Mouse (Mus musculus) liver, embryonic 11.5 days (tissue): Measurements from ENCODE around the gene Cdk11b. TPM values are rescaled to one million over a fixed set of nuclear protein-coding genes. Genes with fewer than 3 reads are reported as not detected.

ENCODE experiments used
- ATAC-seq: fragments of 200-750 bp; cut with Nextera tagmentation; replicated peaks from 2 replicates; pipeline ENCODE4 v1.8.0; 2017; ENCODE audit warnings: moderate number of reproducible peaks, mild to moderate bottlenecking, moderate TSS enrichment, moderate library complexity; ENCODE audit not compliant: low FRiP score
- DNase-seq: peaks from one replicate; pipeline ENCODE4 v3.0.0-alpha.2; 2017; ENCODE audit warnings: low spot score
- H3K27ac ChIP-seq: fragments of 300-500 bp; sonication (generic); 2 replicates; pipeline ENCODE4 v1.5.1; 2014; ENCODE audit warnings: mild to moderate bottlenecking, low read depth, low read length, control low read depth
- H3K27me3 ChIP-seq: fragments of 300-500 bp; sonication (generic); replicated peaks from 2 replicates; pipeline ENCODE4 v1.6.1; 2014; ENCODE audit warnings: low read length, mixed read lengths; ENCODE audit not compliant: control insufficient read depth, insufficient read depth
- H3K36me3 ChIP-seq: fragments of 300-500 bp; sonication (generic); 2 replicates; pipeline ENCODE4 v1.6.1; 2014; ENCODE audit warnings: mild to moderate bottlenecking, low read length, moderate library complexity, mixed read lengths; ENCODE audit not compliant: control insufficient read depth, insufficient read depth
- H3K4me1 ChIP-seq: fragments of 300-500 bp; sonication (generic); replicated peaks from 2 replicates; pipeline ENCODE4 v1.6.1; 2014; ENCODE audit warnings: low read length, mixed read lengths; ENCODE audit not compliant: control insufficient read depth, insufficient read depth
- H3K4me2 ChIP-seq: fragments of 300-500 bp; sonication (generic); 2 replicates; pipeline ENCODE4 v1.6.1; 2014; ENCODE audit warnings: mild to moderate bottlenecking, control low read depth, moderate library complexity
- H3K4me3 ChIP-seq: fragments of 300-500 bp; sonication (generic); 2 replicates; pipeline ENCODE4 v1.5.1; 2014; ENCODE audit warnings: low read depth, low read length, control low read depth
- H3K9ac ChIP-seq: fragments of 300-500 bp; sonication (generic); 2 replicates; pipeline ENCODE4 v1.6.1; 2014; ENCODE audit warnings: low read depth, low read length, control low read depth
- H3K9me3 ChIP-seq: fragments of 300-500 bp; sonication (generic); 2 replicates; pipeline ENCODE4 v1.6.1; 2016; ENCODE audit warnings: low read length, inconsistent platforms, mixed read lengths; ENCODE audit not compliant: control insufficient read depth
- WGBS: fragments of 180-500 bp; shearing (Covaris S2); extraction: QIAGEN DNeasy Blood & Tissue Kit; methylation state at CpG from one replicate; pipeline ENCODE4 v1.1.7; 2014; 5-methylcytosine and 5-hydroxymethylcytosine counted together
- polyA plus RNA-seq: library from polyadenylated mRNA; unstranded; fragments of >200 nt; fragmentation: Nextera tagmentation; extraction: Ambion mirVana; gene quantifications from 2 replicates; pipeline ENCODE4 v1.2.1, GENCODE M21; 2014

Cdk11b gene
- polyA plus RNA-seq, result 57.9 and 64.9 TPM in 2 replicates

DNA sequence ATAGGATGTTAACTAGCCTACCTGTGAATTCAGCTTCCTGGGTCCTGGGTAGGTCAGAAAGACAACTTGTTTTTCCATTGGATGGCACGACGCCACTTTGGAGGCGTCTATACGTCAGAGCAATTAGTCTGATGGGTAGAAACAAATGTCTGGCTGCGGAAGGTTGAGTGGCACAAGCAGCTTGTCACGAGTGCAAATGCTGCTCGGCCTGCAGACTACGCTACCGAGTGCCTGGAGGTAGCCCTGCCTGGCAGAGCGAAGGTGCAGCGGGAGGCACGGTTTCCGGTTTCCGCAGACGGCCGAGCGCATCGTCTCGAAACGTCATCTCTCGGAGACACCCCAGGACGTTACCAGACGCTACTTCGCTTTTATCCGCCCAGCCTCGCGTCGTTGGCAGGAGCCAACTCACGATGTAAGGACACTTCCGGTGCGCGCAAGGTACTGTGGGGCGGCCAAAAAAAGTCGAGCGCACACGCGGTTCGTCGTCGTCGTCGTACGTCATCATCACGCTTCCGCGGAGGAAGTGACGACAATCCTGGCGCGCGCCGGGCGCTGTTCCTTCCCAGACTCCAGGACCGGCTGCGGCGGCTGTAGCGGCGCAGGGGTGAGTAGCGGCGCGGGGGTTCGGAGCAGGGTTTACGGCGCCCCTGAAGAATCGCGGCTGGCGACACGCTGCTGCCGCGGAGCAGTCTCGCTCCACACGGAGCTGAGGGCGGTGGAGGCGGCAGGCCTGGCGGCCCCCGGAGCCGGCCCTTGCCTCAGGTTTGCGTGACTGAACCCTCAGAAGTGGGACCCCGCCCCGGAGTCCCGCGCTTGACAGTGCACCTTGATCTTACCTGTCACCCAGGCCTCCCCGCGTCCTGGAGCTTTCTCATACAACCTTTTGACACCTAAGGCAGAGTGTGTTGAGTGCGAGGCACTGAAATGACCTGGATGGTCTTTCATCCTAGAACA, at the start of gene Cdk11b:
TSS of gene Cdk11b (plus strand) at position 517 of the 954 bp plus-strand sequence.
- Histone ChIP-seq H3K27me3 (no peaks in the 10 kb centered on the region), H3K4me1 (peaks cover 5% of the 10 kb centered on the region; the same call in 1 of the 2 replicates), H3K27ac (peak within 1 kb of the TSS; percentile 90), H3K9ac (peak within 1 kb of the TSS; percentile 88), H3K4me2 (peak within 1 kb of the TSS; percentile 93), H3K9me3 (no peaks in the 10 kb centered on the region), H3K36me3 (peaks cover 15% of the 10 kb centered on the region), H3K4me3 (peak within 1 kb of the TSS; percentile 100)
- under 1% methylated on average over 84 of the region's 84 CpGs for WGBS
- ATAC-seq (peak; percentile 100), DNase-seq (peak; percentile 91)

DNA sequence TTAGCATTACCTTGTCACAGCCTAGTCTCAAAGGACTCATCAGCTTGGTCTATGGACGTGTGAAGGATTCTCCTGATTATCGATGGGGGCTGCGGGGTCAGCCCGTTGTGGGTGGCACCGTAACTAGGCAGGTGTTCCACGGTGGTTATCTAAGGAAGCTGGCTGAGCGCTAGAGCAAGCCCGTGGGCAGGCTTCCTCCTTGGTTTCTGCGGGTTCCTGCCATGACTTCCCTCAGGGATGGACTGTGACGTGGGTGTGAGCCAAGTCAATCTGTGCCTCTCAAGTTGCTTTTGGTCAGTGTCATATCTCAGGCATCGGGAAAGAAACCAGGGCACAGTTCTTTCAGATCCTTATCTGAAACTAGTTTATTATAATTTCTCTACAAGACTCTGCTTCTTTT, 49.7 kb upstream of the Cdk11b start:
- ATAC-seq (no peak), DNase-seq (no peak)
- Histone ChIP-seq H3K36me3 (peaks cover 3% of the 10 kb centered on the region; the same call in 1 of the 2 replicates), H3K27me3 (no peaks in the 10 kb centered on the region), H3K27ac (no peak overlapping the region), H3K4me2 (no peak overlapping the region), H3K9me3 (no peaks in the 10 kb centered on the region), H3K9ac (no peak overlapping the region), H3K4me3 (no peak overlapping the region), H3K4me1 (peaks cover 13% of the 10 kb centered on the region)
- WGBS, result 50% methylated on average over 11 of the region's 11 CpGs

DNA sequence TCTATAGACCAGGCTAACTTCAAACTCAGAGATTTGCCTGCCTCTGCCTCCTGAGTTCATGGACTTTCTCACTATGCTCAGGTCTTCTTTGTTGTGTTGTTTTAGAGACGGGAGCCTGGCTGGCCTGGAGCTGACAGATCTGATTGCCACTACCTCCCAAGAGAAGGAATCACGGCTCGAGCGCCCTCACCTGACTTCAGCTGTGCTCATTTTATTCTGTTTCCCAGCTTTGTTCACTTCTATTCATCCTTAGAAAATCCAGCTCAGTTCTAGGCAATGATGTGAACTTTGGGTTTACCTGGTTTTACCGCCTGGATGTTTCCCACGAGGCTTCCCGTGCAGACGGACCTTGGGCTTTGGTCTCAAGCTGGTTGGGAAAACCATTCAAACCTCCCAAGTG, 49.1 kb upstream of the Cdk11b start:
- Histone ChIP-seq H3K4me3 (no peak overlapping the region), H3K9ac (no peak overlapping the region), H3K4me1 (peaks cover 13% of the 10 kb centered on the region), H3K27me3 (no peaks in the 10 kb centered on the region), H3K36me3 (peaks cover 3% of the 10 kb centered on the region; the same call in 1 of the 2 replicates), H3K9me3 (no peaks in the 10 kb centered on the region), H3K27ac (no peak overlapping the region), H3K4me2 (no peak overlapping the region)
- 89% methylated on average over 8 of the region's 8 CpGs for WGBS
- DNase-seq, result no peak
- no peak for ATAC-seq

DNA sequence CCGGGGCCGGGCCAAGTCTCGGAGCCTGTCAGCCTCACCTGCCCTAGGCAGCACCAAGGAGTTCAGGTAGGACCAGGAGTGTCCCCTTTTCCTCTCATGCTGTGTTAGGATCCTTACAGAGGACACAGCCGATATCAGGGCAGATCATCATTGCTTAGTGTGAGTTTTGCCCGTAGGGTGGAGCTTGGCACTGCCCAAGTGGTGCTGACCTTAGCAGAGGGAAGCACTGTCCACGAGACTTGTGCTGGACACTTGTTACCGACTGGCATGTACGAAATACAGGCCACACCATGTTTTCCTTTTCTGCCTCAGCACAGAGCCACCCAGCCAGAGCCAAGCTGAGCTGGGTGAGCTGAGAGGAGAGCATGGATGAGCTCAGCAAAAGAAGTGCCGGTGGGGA, 47.5 kb upstream of the Cdk11b start:
- no peak overlapping the region for H3K27ac ChIP-seq
- H3K9ac ChIP-seq, result no peak overlapping the region
- ATAC-seq (no peak), DNase-seq (no peak)
- H3K4me1 ChIP-seq, result peaks cover 7% of the 10 kb centered on the region
- peaks cover 5% of the 10 kb centered on the region; the same call in 1 of the 2 replicates for H3K36me3 ChIP-seq
- H3K4me2 ChIP-seq, result no peak overlapping the region
- H3K4me3 ChIP-seq, result no peak overlapping the region
- 87% methylated on average over 9 of the region's 9 CpGs for WGBS
- H3K27me3 ChIP-seq, result no peaks in the 10 kb centered on the region
- H3K9me3 ChIP-seq, result no peaks in the 10 kb centered on the region

DNA sequence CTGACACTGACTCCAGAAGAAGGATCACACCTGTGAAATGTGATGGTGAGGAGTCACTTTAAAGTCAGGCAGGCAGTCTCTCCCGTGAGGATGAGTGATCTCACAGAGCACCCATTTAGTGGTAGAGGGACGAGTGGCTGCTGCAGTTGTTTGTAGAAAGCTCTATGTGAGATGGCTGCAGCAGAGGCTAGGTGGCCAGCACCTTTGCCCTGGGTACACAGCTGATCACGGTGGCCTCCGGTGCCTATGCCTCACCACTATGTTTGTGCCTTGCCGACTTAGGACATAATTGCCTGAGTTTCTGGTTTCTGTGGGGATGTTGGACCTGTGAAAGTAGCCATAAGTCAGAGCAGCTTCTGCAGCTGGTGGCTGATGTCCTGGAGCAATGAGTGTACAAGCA, 46.9 kb upstream of the Cdk11b start:
- no peaks in the 10 kb centered on the region for H3K27me3 ChIP-seq
- no peak overlapping the region for H3K4me3 ChIP-seq
- DNase-seq, result no peak
- H3K4me1 ChIP-seq, result peaks cover 7% of the 10 kb centered on the region
- WGBS, result 81% methylated on average over 5 of the region's 5 CpGs
- no peak overlapping the region for H3K4me2 ChIP-seq
- H3K27ac ChIP-seq, result no peak overlapping the region
- no peak overlapping the region for H3K9ac ChIP-seq
- H3K36me3 ChIP-seq, result peaks cover 5% of the 10 kb centered on the region; the same call in 1 of the 2 replicates
- no peak for ATAC-seq
- H3K9me3 ChIP-seq, result no peaks in the 10 kb centered on the region

DNA sequence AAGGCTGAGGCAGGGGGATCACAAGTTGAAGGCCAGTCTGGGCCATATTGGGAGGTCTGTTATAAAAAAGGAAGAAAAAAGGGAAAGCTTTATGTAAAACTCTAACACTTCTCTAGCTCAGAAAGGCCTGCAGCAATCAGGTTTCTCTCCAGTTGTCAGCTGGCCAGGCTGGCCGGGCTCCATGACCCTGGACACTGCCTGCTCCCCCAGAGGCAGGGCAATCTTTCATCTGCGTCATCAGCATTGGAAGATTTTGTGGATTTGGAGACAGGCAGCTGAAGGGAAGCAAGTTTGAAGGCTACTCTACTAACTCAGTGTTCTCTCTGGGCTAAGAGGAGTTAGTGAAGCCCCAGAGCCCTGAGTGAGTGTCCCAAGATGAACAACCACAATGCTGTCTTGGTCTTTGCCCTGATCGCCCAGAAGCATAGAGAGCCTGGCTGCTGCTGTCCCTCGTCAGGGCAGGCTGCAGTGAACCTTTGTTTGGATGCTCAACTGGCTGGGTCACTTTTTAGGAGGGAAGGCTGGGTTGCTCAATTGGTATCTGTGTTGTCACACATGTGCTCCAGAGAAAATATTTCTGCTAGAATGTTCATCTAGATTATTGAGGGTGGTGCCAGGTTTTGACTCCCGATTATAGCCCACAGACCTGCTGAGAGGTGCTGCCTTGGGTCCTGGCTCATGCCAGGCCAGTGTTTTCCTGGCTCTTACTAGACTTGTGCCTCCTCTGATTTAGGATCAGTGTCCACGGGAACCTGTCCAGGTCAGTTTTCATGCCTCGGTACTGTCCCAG, 46.1 kb upstream of the Cdk11b start:
- peaks cover 5% of the 10 kb centered on the region; the same call in 1 of the 2 replicates for H3K36me3 ChIP-seq
- 86% methylated on average over 7 of the region's 7 CpGs for WGBS
- no peak overlapping the region for H3K4me3 ChIP-seq
- DNase-seq (no peak), ATAC-seq (no peak)
- peaks cover 6% of the 10 kb centered on the region for H3K4me1 ChIP-seq
- no peak overlapping the region for H3K4me2 ChIP-seq
- no peaks in the 10 kb centered on the region for H3K27me3 ChIP-seq
- H3K27ac ChIP-seq, result no peak overlapping the region
- H3K9me3 ChIP-seq, result no peaks in the 10 kb centered on the region
- no peak overlapping the region for H3K9ac ChIP-seq

DNA sequence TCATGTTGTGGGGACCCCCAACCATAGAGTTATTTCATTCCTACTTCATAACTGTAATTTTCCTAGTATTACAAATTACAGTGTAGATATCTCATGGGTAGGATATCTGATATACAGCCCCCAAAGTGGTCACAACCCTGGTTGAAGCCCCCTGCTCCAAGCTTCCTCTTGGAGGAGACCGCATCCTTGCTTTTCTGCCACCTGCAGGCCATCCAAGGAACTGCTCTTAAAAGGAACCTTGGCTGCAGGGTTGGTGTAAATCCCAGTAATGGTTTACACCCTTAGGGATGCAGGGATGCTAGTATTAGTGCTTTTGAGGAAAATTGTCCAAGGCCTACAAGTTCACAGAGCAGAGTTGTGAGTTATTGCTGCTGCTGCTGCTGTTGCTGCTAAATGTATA, 44.2 kb upstream of the Cdk11b start:
- H3K4me3 ChIP-seq, result no peak overlapping the region
- H3K27me3 ChIP-seq, result no peaks in the 10 kb centered on the region
- H3K36me3 ChIP-seq, result peaks cover 13% of the 10 kb centered on the region; the same call in 1 of the 2 replicates
- 65% methylated on average over 1 of the region's 1 CpGs for WGBS
- H3K9ac ChIP-seq, result no peak overlapping the region
- DNase-seq, result no peak
- no peaks in the 10 kb centered on the region for H3K9me3 ChIP-seq
- no peak overlapping the region for H3K4me2 ChIP-seq
- H3K27ac ChIP-seq, result no peak overlapping the region
- ATAC-seq, result no peak
- no peaks in the 10 kb centered on the region for H3K4me1 ChIP-seq

DNA sequence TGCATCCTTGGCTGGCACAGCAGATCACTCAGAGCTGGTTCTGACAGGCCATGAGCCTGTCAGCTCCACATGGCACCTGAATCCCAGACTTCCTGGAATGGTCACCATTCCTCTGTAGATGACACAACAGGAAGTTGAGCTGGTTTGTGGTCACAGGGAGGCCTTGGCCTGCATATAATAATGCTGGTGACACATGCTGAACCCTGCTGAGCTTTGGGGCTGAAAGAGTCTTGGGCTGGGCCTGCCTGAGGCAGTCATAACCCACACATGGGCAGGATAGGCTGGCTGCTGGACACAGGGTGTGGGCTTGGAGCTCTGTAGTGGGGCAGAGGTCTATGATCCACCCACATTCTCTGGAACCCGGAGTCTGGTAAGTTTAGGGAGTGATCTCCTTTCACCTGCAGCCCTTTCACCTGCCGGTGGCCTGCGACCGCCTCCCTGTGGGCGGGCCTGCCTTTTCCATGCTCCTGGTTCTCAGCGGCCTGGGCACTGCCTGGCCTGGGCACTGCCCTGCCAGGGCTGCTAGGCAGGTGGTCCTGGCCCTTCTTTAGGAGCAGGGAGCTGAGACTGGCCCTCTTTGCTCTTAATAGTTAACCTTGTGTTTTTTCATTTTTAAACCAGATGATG, 42.3 kb upstream of the Cdk11b start:
- DNase-seq, result no peak
- WGBS, result 88% methylated on average over 6 of the region's 6 CpGs
- ATAC-seq, result 0 out of 2 replicates have a peak, but pooled peaks have one; percentile 27
- Histone ChIP-seq H3K9ac (no peak overlapping the region), H3K4me3 (no peak overlapping the region), H3K9me3 (no peaks in the 10 kb centered on the region), H3K27me3 (no peaks in the 10 kb centered on the region), H3K4me1 (no peaks in the 10 kb centered on the region), H3K36me3 (peaks cover 16% of the 10 kb centered on the region), H3K27ac (no peak overlapping the region), H3K4me2 (no peak overlapping the region)
